Mouse (Mus musculus): ENCODE measurements around the gene Isca2. TPM values are rescaled to one million over a fixed set of nuclear protein-coding genes. Genes with fewer than 3 reads are reported as not detected.

Isca2 gene
- total RNA-seq (2021), result 10 to 100 TPM; 46.8 to 48.2 TPM
- long read RNA-seq, experiment 1, transcript Isca2-201 (4 exons, 883 nt), result major isoform, 21 of 35 reads
- long read RNA-seq, experiment 1, partial matches to known transcripts, result 0 of 35 reads
- long read RNA-seq, experiment 1, other reads (novel, unspliced or antisense), result 3 of 35 reads
- long read RNA-seq, experiment 2, transcript Isca2-201 (4 exons, 883 nt), result major isoform, 25 of 34 reads
- long read RNA-seq, experiment 2, partial matches to known transcripts, result 0 of 34 reads
- long read RNA-seq, experiment 2, other reads (novel, unspliced or antisense), result 3 of 34 reads

GRCm38 (mm10) chr12:84772726-84773441 is at the start of gene Isca2, which contains the start of gene Npc2:
Gene Isca2 (plus strand): TSS chr12:84773251.
Gene Npc2 (minus strand): TSS chr12:84773152.
- peak; percentile 98 for DNase-seq (ENCODE audit: low spot score)

DNA sequence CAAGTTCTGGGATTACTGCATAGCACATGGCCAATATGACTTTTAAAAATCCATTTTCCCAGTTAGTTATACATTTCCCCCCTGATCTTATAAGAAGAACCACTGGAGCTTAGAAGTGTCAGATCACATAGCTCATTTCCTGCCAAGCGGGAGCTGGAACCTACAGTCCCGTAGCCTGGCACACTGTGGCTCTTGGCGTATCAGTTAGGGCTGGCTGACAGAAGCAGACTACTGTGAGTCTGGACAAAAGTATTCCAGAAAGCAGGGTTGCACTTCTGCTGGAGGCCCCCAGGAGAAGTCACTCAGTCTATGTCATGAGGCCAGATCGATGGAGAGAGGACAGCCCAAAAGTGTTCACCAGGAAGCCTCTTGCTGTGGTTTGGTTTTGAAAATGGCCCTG is 46.7 kb upstream of the Isca2 start:
- DNase-seq (ENCODE audit: low spot score), result peak; percentile 30

GRCm38 (mm10) chr12:84726986-84727385 is 46.1 kb upstream of the Isca2 start:
- DNase-seq (ENCODE audit: low spot score), result no peak

GRCm38 (mm10) chr12:84727434-84727833 is 45.6 kb upstream of the Isca2 start:
- DNase-seq (ENCODE audit: low spot score), result no peak

GRCm38 (mm10) chr12:84728421-84728820 is 44.6 kb upstream of the Isca2 start:
- DNase-seq (ENCODE audit: low spot score), result no peak

GRCm38 (mm10) chr12:84733366-84733765 is 39.7 kb upstream of the Isca2 start:
- peak; percentile 15 for DNase-seq (ENCODE audit: low spot score)

DNA sequence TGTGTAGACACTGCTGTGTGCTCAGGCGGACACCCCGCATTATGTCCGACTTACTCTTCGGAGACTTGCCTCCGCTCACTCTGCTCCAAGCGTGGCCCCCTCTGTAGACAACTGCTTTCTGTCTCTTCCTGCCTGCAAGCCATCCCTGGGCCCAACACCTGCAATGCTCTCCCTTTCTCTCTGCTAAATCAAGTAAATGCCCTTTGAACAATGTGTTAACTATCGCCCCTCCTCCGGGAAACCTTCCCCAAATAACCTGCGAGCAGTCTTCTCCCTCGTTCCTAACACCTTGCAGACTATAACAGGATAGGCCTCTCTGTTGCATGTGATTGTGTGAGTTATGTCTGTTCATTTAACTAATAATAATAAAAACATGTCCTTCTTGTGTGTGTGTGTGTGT is 29.6 kb upstream of the Isca2 start:
- no peak for DNase-seq (ENCODE audit: low spot score)

- no peak for DNase-seq (ENCODE audit: low spot score)
Observed at GRCm38 (mm10) chr12:84745700-84746099, 27.4 kb upstream of the Isca2 start.

GRCm38 (mm10) chr12:84748134-84748533 is 24.9 kb upstream of the Isca2 start:
- no peak for DNase-seq (ENCODE audit: low spot score)

DNA sequence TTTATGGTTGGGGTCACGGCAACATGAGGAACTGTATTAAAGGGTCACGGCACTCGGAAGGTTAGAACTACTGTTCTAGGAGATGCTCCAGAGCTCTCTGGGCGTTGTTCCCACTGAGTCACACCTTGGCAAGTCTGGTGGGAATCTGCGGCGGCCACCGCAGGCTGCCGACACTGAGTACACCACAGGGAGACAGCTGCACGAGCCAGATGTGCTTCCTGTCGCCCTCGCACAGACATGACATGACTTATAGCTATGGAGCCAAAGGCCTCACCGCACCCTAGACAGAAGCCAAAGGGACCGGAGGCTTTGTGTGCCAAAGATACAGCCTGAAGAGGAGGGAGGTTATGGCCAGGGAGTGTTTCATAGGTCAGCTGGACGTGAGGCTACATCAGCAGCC is 22.4 kb upstream of the Isca2 start:
- DNase-seq (ENCODE audit: low spot score), result peak; percentile 71

GRCm38 (mm10) chr12:84752131-84752977 is 20.7 kb upstream of the Isca2 start:
- no peak for DNase-seq (ENCODE audit: low spot score)

DNA sequence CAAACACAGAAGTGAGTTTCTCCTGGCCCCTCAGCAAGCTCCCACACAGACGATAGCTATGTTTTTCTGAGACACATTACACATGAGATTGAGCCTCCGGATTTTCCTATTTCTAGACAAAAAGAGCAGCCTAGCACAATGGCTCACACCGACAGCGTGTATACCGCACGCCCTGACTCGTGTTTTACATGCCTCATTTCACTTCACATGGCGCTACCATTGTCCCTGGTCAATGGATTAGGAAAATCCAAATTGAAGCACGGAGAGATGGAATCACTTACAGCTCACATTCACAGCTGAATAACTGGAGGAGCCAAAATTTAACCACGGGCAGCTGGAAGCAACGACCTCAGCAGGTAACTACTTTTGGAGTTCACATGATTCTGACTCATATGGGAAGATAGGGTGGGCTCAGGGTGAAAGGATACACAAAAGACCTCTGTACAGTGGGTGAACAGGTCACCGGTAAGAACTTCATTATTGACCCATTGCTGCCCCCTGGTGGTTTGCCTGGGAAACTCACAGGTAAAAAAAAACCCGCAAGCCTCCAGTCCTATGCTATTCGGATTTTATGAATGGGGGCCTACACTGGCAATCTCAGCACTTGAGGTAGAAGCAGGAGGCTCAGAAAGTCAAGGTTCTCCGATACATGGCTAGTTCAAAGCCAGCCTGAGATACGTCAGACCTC is 17.9 kb upstream of the Isca2 start:
- DNase-seq (ENCODE audit: low spot score), result peak; percentile 54

DNA sequence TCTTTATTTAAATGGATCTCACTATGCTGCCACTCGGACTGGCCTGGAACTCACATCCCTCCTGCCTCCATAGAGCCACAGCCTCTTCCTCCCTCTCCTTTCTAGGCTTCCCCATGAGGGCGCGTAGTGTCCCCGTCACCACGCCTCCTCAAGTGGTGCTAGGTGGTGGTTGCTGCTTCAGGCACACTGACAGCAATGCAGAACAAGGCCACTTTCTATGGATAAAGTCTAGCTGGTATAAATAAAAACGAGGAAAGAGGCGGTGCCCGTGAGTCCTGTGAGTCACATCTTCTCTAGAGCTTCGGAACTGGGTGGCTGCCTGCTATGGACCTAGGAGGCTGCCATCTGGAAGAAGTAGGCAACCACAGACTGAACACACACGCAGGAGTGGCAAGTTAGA is 17.0 kb upstream of the Isca2 start:
- DNase-seq (ENCODE audit: low spot score), result no peak

DNA sequence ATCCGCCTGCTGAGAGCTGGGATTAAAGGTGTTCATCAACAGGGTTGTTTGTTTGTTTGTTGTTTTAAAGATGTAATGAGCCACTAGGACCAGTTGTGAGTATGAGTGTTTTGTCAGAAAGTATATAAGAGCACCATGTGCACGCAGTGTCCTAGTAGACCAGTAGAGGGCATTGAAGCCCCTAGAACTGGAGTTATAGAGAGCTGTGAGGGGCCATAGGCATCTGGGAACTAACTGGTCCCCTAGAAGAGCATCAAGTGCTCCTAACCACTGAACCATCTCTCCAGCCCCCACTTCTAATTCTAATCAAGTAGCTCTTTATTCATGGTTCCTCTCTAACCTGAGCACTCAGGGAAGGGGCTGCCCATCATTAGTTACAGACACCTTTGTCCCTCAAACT is 14.0 kb upstream of the Isca2 start:
- DNase-seq (ENCODE audit: low spot score), result no peak

DNA sequence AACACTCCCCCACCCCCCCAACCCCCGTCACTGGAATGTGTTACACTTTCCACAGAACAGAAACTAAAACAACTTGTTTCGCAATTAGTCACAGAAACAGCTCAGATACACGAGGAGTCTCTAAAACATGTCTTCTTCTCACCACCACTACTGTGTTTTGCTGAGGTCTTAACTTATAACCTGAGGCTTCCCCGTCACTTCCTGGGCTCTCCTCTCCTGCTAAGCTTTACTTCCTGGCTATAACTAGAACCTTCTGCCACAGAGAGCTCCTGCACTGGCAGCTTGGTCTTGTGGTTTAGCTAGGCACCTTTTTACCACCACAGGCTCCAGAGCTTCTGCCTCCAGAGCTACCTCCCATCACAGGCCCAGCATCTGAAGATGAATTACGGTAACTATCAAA is 10.5 kb upstream of the Isca2 start:
- no peak for DNase-seq (ENCODE audit: low spot score)

- DNase-seq (ENCODE audit: low spot score), result no peak
Observed at GRCm38 (mm10) chr12:84763577-84764218, 9.4 kb upstream of the Isca2 start.

DNA sequence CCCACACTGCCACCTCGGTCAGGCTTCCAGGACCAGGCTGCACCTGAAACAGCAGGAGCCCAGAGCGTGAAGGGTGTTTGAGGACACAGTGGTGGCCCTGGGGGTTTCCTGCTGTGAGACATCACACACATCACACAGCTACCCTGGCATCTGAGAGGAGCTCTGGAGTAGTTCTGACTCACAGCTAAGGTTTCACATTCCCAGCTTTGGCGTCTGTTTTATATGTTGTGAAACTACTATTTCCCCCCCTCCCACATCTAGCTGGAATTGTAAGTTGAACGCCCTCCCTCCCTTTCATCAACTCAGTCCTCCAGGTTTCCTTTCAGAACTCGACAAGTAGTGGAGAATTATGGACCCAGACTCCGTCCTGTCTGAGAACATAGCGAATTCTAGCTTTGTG is 8.3 kb upstream of the Isca2 start:
- no peak for DNase-seq (ENCODE audit: low spot score)

GRCm38 (mm10) chr12:84765506-84765905 is 7.5 kb upstream of the Isca2 start:
- DNase-seq (ENCODE audit: low spot score), result no peak

DNA sequence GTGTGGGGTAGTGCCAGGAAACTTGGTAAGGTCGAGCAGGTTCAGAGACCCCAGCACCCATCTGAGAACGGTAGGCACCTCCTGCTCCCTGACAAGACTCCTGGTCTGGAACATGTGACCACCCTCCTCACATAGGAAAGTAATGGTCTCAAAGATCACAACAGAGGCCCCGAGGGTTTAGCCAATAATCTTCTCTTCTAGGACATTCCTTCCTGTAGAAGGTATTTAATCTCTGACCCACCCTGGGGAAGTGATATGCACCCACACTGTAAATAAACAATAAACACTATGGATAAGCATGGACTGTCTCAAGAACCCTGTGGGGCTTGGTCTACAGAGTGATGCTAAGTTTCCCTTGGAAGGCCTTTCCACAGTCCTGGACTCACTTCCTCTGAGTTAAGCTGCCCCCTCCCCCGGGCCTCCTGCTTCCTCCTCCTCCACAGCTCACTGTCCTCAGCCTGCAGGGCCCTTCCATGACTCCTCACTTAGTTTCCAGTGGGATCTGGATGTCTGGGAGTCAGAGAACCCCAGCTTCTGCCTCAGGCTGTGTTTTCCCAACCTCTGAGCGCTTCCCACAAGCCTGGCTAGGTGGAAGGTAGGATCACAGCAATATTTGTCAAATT is 6.8 kb upstream of the Isca2 start:
- no peak for DNase-seq (ENCODE audit: low spot score)

DNA sequence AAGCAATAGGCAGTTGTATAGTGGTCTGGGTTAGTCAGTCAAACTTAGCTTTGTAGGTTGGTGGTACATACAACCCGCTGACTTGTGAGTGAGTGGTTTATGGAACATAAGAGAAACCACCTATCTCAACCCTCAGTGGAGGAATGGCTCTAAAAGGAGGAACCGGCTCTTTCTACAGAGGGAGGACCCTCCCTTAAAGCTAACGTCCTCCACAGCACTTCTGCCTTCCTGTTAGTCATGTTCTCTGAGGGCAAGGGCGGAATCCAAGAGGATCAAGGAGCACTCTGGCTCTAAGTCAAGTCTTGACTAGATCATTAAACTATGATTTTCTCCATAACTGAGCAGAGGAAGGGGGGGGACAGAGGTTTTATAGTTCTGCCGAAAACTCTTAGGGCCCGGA is 5.5 kb upstream of the Isca2 start:
- no peak for DNase-seq (ENCODE audit: low spot score)

- DNase-seq (ENCODE audit: low spot score), result no peak
Observed at GRCm38 (mm10) chr12:84769624-84770023, 3.4 kb upstream of the Isca2 start.

All from gastrocnemius, adult 18-20 months (tissue).